Mouse (Mus musculus) brain, embryonic 14.5 days (tissue): ENCODE measurements around the gene Plekhg6.

Experiments used
- CTCF ChIP-seq: fragments of 200-500 bp; IDR thresholded peaks from 2 replicates; pipeline ENCODE4 v1.5.1; 2012; ENCODE audit warnings: inconsistent platforms, mild to moderate bottlenecking, moderate library complexity, borderline replicate concordance; ENCODE audit not compliant: insufficient read depth, insufficient read length; ENCODE audit errors: extremely low read depth
- POLR2A ChIP-seq: fragments of 200-500 bp; IDR thresholded peaks from 2 replicates; pipeline ENCODE4 v1.6.1; 2012; ENCODE audit warnings: mild to moderate bottlenecking, inconsistent platforms, borderline replicate concordance; ENCODE audit not compliant: poor library complexity, insufficient read depth, insufficient read length, severe bottlenecking; ENCODE audit errors: extremely low read depth

DNA sequence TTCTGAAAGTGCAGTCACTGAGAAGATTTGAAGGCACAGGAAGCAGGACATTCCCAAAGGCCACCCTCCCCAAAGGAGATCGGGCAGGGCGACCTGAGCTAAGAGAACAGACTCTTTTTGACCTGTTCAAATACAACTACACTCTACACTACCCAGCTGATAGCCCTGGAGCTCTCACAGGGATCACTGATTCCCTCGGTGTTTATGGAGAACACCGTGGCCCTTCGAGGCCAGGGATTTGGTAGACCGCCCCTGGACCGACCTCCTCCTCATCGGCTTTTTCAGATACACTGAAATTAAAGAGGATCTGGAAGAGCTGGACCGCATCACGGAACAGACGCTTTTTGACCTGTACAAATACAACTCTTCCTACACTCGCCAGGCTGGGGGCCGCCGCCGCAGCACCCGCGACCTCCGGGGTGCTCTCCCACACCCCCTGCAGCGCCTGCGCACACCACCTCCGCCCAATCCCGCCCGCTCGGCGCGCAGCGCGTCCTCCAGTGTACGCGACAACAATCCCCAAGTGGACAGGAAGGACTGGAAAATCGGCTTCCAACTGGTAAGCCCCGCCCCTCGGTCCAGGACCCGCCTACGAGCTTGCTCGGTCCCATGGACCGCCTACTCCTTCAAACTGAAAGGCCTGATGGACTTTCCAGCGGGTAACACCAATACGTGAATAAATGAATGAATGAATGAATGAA is 49.8 kb downstream of the Plekhg6 start:
- TF ChIP-seq CTCF: no peak
- peak; percentile 55; the same call in 1 of the 2 replicates for TF ChIP-seq POLR2A
